Mouse (Mus musculus) C2C12 (cell line): ENCODE data around the gene Wdr27.

ENCODE experiments used
- CEBPB ChIP-seq: IDR thresholded peaks from one replicate; pipeline ENCODE4 v1.6.1; 2011; ENCODE audit warnings: low read depth, mild to moderate bottlenecking, control low read depth, moderate library complexity
- CTCF ChIP-seq: IDR thresholded peaks from one replicate; pipeline ENCODE4 v1.5.1; 2011; ENCODE audit not compliant: control insufficient read depth, insufficient read depth, insufficient read length
- MAX ChIP-seq: IDR thresholded peaks from one replicate; pipeline ENCODE4 v1.6.1; 2011; ENCODE audit warnings: mild to moderate bottlenecking, control low read depth
- MYOD1 ChIP-seq: IDR thresholded peaks from one replicate; pipeline ENCODE4 v1.6.1; 2011; ENCODE audit warnings: low read depth; ENCODE audit not compliant: control insufficient read depth, insufficient read length
- MYOG ChIP-seq: IDR thresholded peaks from one replicate; pipeline ENCODE4 v1.6.1; 2011; ENCODE audit not compliant: control insufficient read depth, insufficient read length; ENCODE audit errors: extremely low read depth

- no peak for TF ChIP-seq MYOD1
- TF ChIP-seq MYOG: no peak
- no peak for TF ChIP-seq CTCF
- TF ChIP-seq CEBPB: no peak
- no peak for TF ChIP-seq MAX
Measured at GRCm38 (mm10) chr17:14906611-14907010, 36.3 kb downstream of the Wdr27 start.
